Mouse (Mus musculus) activated CD4-positive, CD25-positive, alpha-beta regulatory T cell, adult 4 months (primary cell): ENCODE data around the gene Sertad2. TPM values are rescaled to one million over a fixed set of nuclear protein-coding genes. Genes with fewer than 3 reads are reported as not detected.

Experiments used
- ATAC-seq: one replicate; pipeline ENCODE4 v1.8.0; 2017
- polyA plus RNA-seq, 2 experiments: library from polyadenylated mRNA; unstranded; fragments of 100-300 nt; shearing (Covaris generic); gene quantifications; one replicate each; pipeline ENCODE4 v1.2.1; 2017

The Sertad2 gene
- polyA plus RNA-seq, 2 experiments from 2014 or later = 12.1 to 12.2 TPM

- ATAC-seq = no peak
These were observed 104.1 kb downstream of the Sertad2 start for GRCm38 (mm10) chr11:20646986-20647726.

DNA sequence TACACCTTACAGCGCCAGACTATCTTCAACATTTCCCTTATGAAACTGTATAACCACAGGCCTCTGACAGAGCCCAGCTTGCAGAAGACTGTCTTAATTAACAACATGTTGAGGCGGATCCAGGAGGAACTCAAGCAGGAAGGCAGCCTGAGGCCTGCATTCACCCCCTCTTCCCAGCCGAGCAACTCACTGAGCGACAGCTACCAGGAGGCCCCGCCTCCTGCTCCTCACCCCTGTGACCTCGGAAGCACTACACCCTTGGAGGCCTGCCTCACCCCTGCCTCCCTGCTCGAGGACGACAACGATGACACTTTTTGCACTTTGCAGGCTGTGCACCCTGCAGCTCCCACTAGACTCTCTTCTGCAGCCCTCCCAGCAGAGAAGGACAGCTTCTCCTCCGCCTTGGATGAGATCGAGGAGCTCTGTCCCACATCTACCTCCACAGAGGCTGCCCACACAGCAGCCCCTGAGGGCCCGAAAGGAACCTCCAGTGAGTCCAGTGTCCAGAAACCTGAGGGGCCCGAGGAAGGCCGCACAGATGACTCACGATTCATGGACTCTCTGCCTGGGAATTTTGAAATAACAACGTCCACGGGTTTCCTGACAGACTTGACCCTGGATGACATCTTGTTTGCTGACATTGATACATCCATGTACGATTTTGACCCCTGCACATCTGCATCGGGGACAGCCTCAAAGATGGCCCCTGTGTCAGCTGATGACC lies 105.0 kb downstream of the Sertad2 start:
- no peak for ATAC-seq

GRCm38 (mm10) chr11:20649477-20649876 lies 106.4 kb downstream of the Sertad2 start:
- no peak for ATAC-seq

GRCm38 (mm10) chr11:20650006-20650639 lies 107.1 kb downstream of the Sertad2 start:
- ATAC-seq = no peak

- ATAC-seq = no peak
These were observed 108.1 kb downstream of the Sertad2 start for GRCm38 (mm10) chr11:20651166-20651565.

GRCm38 (mm10) chr11:20655795-20656710 lies 113.0 kb downstream of the Sertad2 start:
- ATAC-seq = peak; percentile 14

DNA sequence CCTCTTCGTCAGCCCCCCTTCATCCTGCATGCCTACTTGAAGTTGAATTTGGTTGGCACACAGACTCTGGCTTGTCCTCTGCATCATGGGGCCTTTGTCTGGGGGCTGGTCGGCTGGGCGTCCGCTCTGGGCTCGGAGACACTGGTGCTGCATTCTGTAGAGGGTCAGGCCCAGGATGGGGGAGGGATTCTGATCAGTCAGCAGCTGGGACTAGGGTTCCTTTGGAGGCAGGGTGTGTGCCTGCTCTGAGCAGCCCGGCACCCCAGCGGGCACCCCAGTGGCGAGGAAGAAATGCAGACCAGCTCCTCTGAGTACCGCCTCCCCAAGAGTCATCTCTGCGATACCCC lies 113.6 kb downstream of the Sertad2 start:
- no peak for ATAC-seq

- ATAC-seq = no peak
These were observed 116.0 kb downstream of the Sertad2 start for GRCm38 (mm10) chr11:20659094-20659493.

DNA sequence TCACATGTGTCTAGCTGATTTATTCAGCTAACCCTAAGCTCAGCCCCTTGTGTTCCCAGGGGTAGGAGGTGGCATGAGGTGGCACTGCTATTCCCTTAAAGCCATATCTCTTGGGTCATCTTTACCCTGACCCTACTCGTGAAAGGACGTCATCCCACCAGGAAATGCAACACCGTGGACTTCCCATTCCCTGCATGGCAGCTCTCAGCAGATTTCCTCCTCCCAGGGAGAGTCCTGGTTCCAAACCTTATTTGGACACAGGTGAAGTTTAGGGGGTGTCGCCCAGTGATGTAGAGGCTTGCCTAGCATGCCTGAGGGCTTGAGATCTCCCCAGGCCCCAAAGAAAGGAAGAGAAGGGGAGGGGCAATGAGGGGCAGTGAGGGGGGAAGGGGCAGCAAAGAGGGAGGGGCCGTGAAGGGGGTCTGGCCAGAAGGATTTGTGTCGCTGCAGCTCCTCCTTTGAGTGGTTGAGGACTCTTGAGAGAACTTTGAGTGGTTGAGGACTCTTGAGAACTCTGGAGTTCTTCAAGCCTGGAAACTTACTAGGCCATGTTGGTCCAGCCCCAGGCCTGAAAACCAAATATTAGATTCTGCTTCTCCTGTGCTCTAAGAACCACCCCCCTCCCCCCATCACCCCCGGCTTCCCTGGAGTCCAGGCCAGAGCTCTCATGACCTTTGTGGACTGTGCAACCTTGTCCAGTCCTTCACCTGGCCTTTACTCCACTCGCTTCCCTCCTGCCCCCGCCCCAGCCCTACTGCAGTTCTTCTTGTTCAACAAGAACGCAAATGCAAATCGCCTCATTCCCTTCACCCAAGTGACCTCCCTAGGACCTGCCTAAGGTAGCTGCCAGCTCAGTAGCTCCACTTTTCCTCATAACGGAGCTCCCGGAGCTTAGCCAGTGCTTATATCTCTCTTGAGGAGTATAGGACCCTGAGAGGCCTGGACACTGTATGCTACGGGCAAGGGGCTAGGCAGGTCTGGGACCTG lies 117.4 kb downstream of the Sertad2 start:
- ATAC-seq = no peak

DNA sequence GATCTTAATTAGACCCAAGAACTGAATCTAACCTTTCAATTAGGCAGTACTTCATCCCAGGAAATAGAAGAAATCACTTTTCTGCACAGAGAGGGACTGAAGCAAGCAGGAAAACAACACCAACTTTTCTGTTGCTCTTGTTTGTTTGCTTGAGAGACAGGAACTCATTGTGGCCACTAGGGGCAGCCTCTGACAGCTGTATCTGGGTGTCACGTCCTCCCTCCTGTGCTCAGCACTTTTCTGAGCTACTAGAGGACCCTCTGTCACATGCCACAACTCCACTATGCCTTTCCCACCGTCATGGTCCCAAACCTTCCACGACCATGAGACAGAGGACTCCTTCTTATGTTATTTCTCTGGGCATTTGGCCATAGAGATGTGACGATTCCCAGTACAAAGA lies 118.6 kb downstream of the Sertad2 start:
- ATAC-seq = peak; percentile 54

DNA sequence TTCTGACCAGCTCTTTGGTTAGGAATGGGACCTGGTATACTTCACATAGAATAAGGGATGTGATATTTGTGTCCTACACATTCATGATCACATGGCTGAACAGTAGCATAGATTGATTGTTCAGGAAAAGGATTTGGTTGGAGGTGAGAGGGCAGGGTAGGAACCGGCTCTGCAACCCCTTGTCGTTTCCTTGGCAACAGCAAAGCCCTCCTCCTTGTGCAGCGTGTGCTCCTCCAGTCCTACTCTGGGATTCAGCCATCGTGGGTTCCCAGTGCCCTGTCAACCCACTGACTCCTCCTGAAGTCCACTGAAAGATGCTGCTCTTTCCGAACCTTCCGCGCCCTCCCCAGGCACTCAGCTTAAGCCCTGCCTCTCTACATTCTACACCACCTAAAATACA lies 119.8 kb downstream of the Sertad2 start:
- no peak for ATAC-seq

DNA sequence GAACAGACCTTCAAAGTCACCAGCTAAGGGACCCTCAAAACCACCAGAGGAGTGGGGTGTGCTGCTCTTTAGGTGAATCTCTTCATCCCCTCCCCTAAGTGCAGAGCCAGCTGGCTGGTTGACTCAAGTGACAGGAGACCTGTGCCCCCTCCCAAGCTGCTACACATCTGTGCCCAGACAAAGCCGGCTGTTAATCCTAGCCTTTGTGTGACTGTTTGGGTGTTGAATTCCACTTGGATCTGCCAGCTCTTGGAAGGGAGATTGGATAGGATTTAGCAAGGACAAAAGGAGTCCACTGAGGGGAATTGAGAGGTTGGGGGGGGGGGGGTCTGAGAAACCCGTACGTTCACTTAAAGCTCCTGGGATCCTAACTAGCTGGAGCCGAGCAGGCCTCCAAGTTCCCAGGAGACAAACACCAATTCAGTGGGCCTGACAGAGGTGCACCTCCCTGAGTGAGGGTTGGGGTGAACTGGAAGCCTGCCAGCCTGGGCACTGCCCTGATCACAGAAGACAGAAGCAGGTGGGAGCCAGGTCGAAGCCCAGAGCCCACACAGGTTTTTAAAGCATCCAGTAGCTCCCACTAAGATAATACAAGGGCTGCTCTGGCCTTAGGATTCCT lies 120.6 kb downstream of the Sertad2 start:
- no peak for ATAC-seq

GRCm38 (mm10) chr11:20664878-20665277 lies 121.8 kb downstream of the Sertad2 start:
- ATAC-seq = no peak

DNA sequence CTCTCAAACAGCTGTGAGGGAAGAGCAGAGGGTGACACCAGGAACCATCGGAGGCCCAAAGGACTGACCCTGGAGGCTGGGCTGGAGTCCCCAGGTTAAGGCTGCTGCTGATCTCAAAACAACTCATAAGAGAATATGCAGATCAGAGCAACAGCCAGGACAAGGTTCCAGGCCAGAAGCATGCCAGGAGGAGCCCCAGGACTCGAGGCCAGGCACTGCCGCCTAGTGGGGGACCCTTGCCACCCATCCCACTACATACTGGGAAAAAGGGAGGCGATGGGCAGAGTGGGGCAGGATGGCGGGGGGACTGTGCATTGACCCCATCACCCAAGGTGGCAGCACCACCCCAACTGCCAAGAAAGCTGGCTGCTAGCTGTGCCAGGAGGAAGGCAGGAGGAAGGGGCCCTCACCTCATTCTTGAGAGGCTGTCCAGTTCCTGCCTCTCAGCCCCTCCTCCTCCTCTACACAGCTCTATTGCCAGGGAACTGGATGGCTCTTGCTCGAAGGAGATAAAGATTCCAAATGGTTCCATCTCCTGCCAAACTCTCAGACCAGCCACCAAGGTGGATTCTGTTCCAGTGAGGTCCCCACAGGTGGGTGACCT lies 128.8 kb downstream of the Sertad2 start:
- ATAC-seq = no peak

DNA sequence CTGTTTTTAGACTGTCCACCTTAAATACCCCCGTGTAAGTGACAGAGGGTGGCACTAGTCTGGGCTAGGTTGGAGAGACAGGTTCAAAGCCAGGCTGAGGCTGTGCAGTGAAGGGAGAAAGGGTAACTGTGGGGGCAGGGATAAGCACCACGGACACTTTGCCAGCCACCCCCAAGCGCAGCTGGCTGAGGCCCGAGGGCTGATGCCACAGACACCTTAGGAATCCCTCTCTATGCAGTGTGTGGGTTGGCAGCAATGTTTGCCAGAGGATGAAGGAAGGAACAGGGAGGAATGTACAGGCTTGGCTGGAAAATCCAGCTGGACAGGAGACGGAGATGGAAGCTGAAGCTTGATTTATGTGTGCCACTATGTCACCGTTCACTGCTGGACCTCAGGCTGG lies 129.5 kb downstream of the Sertad2 start:
- ATAC-seq = no peak

GRCm38 (mm10) chr11:20679396-20679795 lies 136.3 kb downstream of the Sertad2 start:
- no peak for ATAC-seq

GRCm38 (mm10) chr11:20680781-20681180 lies 137.7 kb downstream of the Sertad2 start:
- ATAC-seq = no peak

- ATAC-seq = no peak
These were observed 138.6 kb downstream of the Sertad2 start for GRCm38 (mm10) chr11:20681679-20682078.

DNA sequence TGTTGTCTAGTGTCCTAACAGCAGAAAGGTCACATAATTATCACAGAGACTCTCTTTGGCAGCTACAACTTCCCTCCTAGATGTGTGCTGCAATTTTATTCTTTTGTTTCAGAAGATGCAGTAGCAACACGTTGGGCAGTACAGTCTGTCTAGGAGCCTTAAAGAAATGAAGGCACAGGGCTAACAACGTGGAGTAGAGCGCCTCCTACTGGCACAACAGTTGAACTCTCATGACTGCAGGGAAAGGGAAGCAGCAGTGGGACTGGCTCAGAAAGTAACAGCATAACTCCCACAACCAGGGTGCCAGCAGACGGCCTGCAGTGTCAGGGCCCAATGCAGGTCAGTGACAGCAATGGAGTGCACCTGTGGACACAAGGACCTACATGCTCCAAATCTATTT lies 147.9 kb downstream of the Sertad2 start:
- peak; percentile 71 for ATAC-seq
